Mouse (Mus musculus) heart, postnatal 0 days (tissue): Measurements from ENCODE around the gene Cep295nl. TPM values are rescaled to one million over a fixed set of nuclear protein-coding genes. Genes with fewer than 3 reads are reported as not detected.

ENCODE experiments used
- ATAC-seq: fragments of 200-750 bp; cut with Nextera tagmentation; 2 replicates; pipeline ENCODE4 v1.8.0; 2017; ENCODE audit warnings: low read depth, moderate number of reproducible peaks, moderate library complexity; ENCODE audit not compliant: insufficient read depth
- DNase-seq: peaks from one replicate; pipeline ENCODE4 v3.0.0-alpha.2; 2016; ENCODE audit warnings: low spot score
- H3K27ac ChIP-seq: fragments of 300-500 bp; sonication (generic); 2 replicates; pipeline ENCODE4 v1.5.1; 2014; ENCODE audit warnings: low read depth, mild to moderate bottlenecking
- H3K27me3 ChIP-seq: fragments of 300-500 bp; sonication (generic); 2 replicates; pipeline ENCODE4 v1.6.1; 2014; ENCODE audit warnings: low read length, mixed read lengths; ENCODE audit not compliant: control insufficient read depth, insufficient read depth
- H3K36me3 ChIP-seq: fragments of 300-500 bp; sonication (generic); replicated peaks from 2 replicates; pipeline ENCODE4 v1.6.1; 2014; ENCODE audit warnings: low read length, mixed read lengths; ENCODE audit not compliant: control insufficient read depth, insufficient read depth
- H3K4me1 ChIP-seq: fragments of 300-500 bp; sonication (generic); 2 replicates; pipeline ENCODE4 v1.6.1; 2014; ENCODE audit warnings: antibody characterized with exemption; ENCODE audit not compliant: control insufficient read depth, insufficient read depth
- H3K4me2 ChIP-seq: fragments of 300-500 bp; sonication (generic); 2 replicates; pipeline ENCODE4 v1.6.1; 2014; ENCODE audit warnings: low read depth, mild to moderate bottlenecking, low read length, moderate library complexity
- H3K4me3 ChIP-seq: fragments of 300-500 bp; sonication (generic); 2 replicates; pipeline ENCODE4 v1.5.1; 2014; ENCODE audit warnings: low read depth, low read length
- H3K9ac ChIP-seq: fragments of 300-500 bp; sonication (generic); replicated peaks from 2 replicates; pipeline ENCODE4 v1.6.1; 2014; ENCODE audit warnings: low read depth, low read length, mixed read lengths
- H3K9me3 ChIP-seq: fragments of 300-500 bp; sonication (generic); replicated peaks from 2 replicates; pipeline ENCODE4 v1.6.1; 2016; ENCODE audit warnings: low read length; ENCODE audit not compliant: control insufficient read depth
- CTCF ChIP-seq: IDR thresholded peaks from 2 replicates; pipeline ENCODE4 v1.5.1; 2016; ENCODE audit warnings: antibody characterized with exemption, control low read depth, low read depth
- EP300 ChIP-seq: IDR thresholded peaks from 2 replicates; pipeline ENCODE4 v1.6.1; 2016; ENCODE audit warnings: antibody characterized with exemption, low read depth
- WGBS: fragments of 180-500 bp; shearing (Covaris S2); extraction: QIAGEN DNeasy Blood & Tissue Kit; methylation state at CpG from one replicate; pipeline ENCODE4 v1.1.7; 2014; 5-methylcytosine and 5-hydroxymethylcytosine counted together
- polyA plus RNA-seq: library from polyadenylated mRNA; unstranded; fragments of >200 nt; fragmentation: Nextera tagmentation; extraction: Ambion mirVana; gene quantifications from 2 replicates; pipeline ENCODE4 v1.2.1, GENCODE M21; 2015
- total RNA-seq: library from RNA; depleted of rRNA; stranded (reverse); fragments of >200 nt; gene quantifications from 2 replicates; pipeline ENCODE4 v1.2.3, GENCODE M21; 2014; ENCODE audit warnings: low replicate concordance

Gene Cep295nl
- total and polyA plus RNA-seq, 2 experiments from 2014 or later, result 0.31 TPM; not detected in 1

GRCm38 (mm10) chr11:118347911-118348310 lies 5.6 kb upstream of the Cep295nl start:
- Histone ChIP-seq H3K4me3 (no peak overlapping the region), H3K4me1 (peaks cover 19% of the 10 kb centered on the region), H3K36me3 (0 out of 2 replicates have a peak, but pooled peaks cover 4% of the 10 kb centered on the region), H3K27me3 (no peaks in the 10 kb centered on the region), H3K4me2 (no peak overlapping the region), H3K9me3 (no peaks in the 10 kb centered on the region), H3K9ac (no peak overlapping the region), H3K27ac (peak overlapping the region; percentile 21; the same call in 1 of the 2 replicates)
- DNase-seq (no peak), ATAC-seq (no peak)
- no peak for TF ChIP-seq EP300
- TF ChIP-seq CTCF, result no peak
- WGBS, result 89% methylated on average over 12 of the region's 12 CpGs

GRCm38 (mm10) chr11:118347391-118347790 lies 5.1 kb upstream of the Cep295nl start:
- Histone ChIP-seq H3K4me1 (peaks cover 19% of the 10 kb centered on the region), H3K4me2 (no peak overlapping the region), H3K36me3 (no peaks in the 10 kb centered on the region), H3K27ac (no peak overlapping the region), H3K9ac (no peak overlapping the region), H3K4me3 (no peak overlapping the region), H3K9me3 (no peaks in the 10 kb centered on the region), H3K27me3 (no peaks in the 10 kb centered on the region)
- TF ChIP-seq EP300 (no peak), CTCF (no peak)
- ATAC-seq (no peak), DNase-seq (no peak)
- WGBS, result 87% methylated on average over 2 of the region's 2 CpGs

DNA sequence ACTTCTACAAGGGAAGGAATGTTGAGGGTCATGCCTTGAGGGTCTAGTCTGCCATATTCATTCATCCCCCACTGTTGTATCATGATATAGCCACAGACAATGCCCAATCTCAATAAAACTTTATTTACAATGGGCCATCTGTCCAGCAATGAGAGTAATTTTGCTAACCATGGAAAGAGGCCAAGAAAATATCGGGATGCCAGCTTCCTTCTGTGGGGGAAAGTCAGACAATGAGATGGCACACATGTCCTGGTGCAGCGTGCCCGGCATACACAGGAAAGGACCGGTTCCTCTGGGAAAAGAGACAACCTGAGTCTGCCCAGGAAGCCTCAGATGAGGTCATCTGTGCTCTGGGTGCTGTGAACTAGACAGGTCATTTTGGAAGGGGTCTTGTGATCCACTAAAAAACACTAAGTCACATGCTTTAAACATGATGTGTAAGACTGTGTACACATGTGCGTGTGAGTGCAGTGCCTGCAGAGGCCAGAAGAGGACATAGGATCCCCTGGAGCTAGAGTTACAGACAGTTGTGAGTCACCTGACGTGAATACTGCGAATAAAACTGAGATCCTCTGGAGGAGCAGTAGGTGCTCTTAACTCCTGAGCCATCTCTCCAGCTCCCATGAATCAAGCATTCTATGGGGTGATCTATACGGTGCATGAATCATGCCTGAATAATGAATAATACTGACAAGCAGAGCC lies 4.2 kb upstream of the Cep295nl start:
- peaks cover 19% of the 10 kb centered on the region for H3K4me1 ChIP-seq

GRCm38 (mm10) chr11:118345693-118346092 lies 3.4 kb upstream of the Cep295nl start:
- Histone ChIP-seq H3K27me3 (no peaks in the 10 kb centered on the region), H3K4me1 (peaks cover 19% of the 10 kb centered on the region), H3K36me3 (no peaks in the 10 kb centered on the region), H3K9ac (no peak overlapping the region), H3K27ac (peak overlapping the region; percentile 32; the same call in 1 of the 2 replicates), H3K9me3 (no peaks in the 10 kb centered on the region), H3K4me3 (no peak overlapping the region), H3K4me2 (no peak overlapping the region)
- 31% methylated on average over 4 of the region's 4 CpGs for WGBS
- 0 out of 2 replicates have a peak, but pooled peaks have one; percentile 8 for ATAC-seq
- TF ChIP-seq CTCF, result no peak
- TF ChIP-seq EP300, result no peak
- DNase-seq, result no peak

More for the DNA sequence above, 4.2 kb upstream of the Cep295nl start:
- Histone ChIP-seq H3K4me2 (no peak overlapping the region), H3K36me3 (no peaks in the 10 kb centered on the region), H3K27me3 (no peaks in the 10 kb centered on the region), H3K9ac (no peak overlapping the region), H3K4me3 (no peak overlapping the region), H3K27ac (no peak overlapping the region), H3K9me3 (no peaks in the 10 kb centered on the region)
- no peak for DNase-seq
- 76% methylated on average over 8 of the region's 8 CpGs for WGBS
- ATAC-seq, result no peak
- no peak for TF ChIP-seq EP300
- no peak for TF ChIP-seq CTCF

GRCm38 (mm10) chr11:118343629-118344028 lies 1.3 kb upstream of the Cep295nl start:
- ATAC-seq, result no peak
- Histone ChIP-seq H3K4me2 (no peak overlapping the region), H3K36me3 (no peaks in the 10 kb centered on the region), H3K27ac (no peak overlapping the region), H3K9ac (no peak overlapping the region), H3K4me3 (no peak overlapping the region), H3K4me1 (peaks cover 12% of the 10 kb centered on the region), H3K9me3 (no peaks in the 10 kb centered on the region), H3K27me3 (no peaks in the 10 kb centered on the region)
- WGBS, result 72% methylated on average over 2 of the region's 2 CpGs
- TF ChIP-seq EP300 (no peak), CTCF (no peak)
- no peak for DNase-seq
